Mouse (Mus musculus) lung, postnatal 0 days (tissue): ENCODE measurements around the gene Mapk10.

Experiments used
- CTCF ChIP-seq: IDR thresholded peaks from 2 replicates; pipeline ENCODE4 v1.5.1; 2016; ENCODE audit warnings: antibody characterized with exemption, mild to moderate bottlenecking
- EP300 ChIP-seq: IDR thresholded peaks from 2 replicates; pipeline ENCODE4 v1.6.1; 2016; ENCODE audit warnings: antibody characterized with exemption, mild to moderate bottlenecking, control low read depth

GRCm38 (mm10) chr5:102874605-102875298 is 336.4 kb downstream of the Mapk10 start:
- TF ChIP-seq EP300 = no peak
- peak; percentile 86 for TF ChIP-seq CTCF
